Mouse (Mus musculus): ENCODE results near the gene Lztfl1.
A peak's percentile ranks its signal among the peaks of the same experiment; 100 is the strongest.
"Not testable (repeated sequence)": the region's sequence is repeated elsewhere in the genome, so short reads cannot be mapped to it uniquely, and the experiment has no call there.

Gene Lztfl1

GRCm38 (mm10) chr9:123679198-123679597, 38.3 kb downstream of the Lztfl1 start:
- DNase-seq (ENCODE audit: low spot score) = no peak

GRCm38 (mm10) chr9:123678327-123679105, 39.0 kb downstream of the Lztfl1 start, which contains the start of the genes Ccr9 and Slc6a20a:
TSS of gene Ccr9 (plus strand) at chr9:123678439.
TSS of gene Slc6a20a (minus strand) at chr9:123678885.
- DNase-seq (ENCODE audit: low spot score) = peak; percentile 17

GRCm38 (mm10) chr9:123665645-123666044, 51.9 kb downstream of the Lztfl1 start:
- no peak for DNase-seq (ENCODE audit: low spot score)

- DNase-seq (ENCODE audit: low spot score) = not testable (repeated sequence)
Measured at GRCm38 (mm10) chr9:123659986-123660676, 57.4 kb downstream of the Lztfl1 start.

GRCm38 (mm10) chr9:123658981-123659380, 58.5 kb downstream of the Lztfl1 start:
- no peak for DNase-seq (ENCODE audit: low spot score)

GRCm38 (mm10) chr9:123657457-123657856, 60.0 kb downstream of the Lztfl1 start:
- no peak for DNase-seq (ENCODE audit: low spot score)

GRCm38 (mm10) chr9:123651369-123651768, 66.1 kb downstream of the Lztfl1 start:
- DNase-seq (ENCODE audit: low spot score) = no peak

- no peak for DNase-seq (ENCODE audit: low spot score)
Measured at GRCm38 (mm10) chr9:123649785-123650511, 67.5 kb downstream of the Lztfl1 start.
